Mouse (Mus musculus): ENCODE measurements at regions not wholly inside any gene's neighbourhood (a gene's known extent, or its start where the extent isn't known, plus 50 kb on each side); places are given as distances from the start of the nearest gene placed in this dataset.
"Not testable (repeated sequence)": the region's sequence is repeated elsewhere in the genome, so short reads cannot be mapped to it uniquely, and the experiment has no call there.

DNA sequence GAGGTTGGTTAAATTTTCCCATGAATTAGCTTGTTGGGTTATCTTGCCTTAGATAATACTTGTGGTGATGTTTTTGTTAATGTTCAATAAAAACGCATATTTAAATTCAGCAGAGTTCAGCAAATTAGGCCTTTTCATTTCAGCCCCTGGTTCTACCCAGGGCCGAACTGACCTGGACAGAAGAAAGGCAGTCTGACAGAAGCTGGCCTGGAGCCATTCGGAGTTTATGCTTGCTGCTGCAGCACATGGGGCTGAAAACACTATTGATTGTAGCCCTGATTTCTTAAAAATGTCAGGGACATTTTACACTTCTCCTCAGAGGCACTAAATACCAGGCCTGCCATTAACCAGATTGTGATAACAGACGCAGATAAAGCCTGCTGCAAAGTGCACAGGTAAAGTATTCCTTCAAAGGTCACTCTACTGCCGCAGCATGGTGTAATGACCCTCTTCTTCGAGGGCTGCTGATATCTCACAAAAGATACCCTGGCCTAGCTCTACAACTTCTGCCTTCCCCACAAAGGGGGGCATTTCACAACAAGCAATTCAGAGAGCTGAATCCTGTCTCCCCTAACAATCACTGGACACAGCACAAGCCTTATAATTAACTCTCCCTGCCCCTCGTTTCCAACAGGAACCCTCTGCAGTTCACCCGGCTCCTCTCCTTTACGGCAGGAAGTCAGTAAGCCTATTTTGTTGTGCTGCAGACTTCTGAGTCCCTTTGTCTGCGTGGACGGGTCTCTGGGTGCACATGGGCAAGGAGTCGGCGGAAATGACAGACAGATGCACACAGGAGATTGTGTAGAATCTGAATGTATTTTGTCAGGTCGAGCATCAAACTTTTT, 121.3 kb upstream of the Mon1b start:
- no peak overlapping the region for H3K9ac ChIP-seq (ENCODE audit: low read depth, low read length)
- no peaks in the 10 kb centered on the region for H3K4me1 ChIP-seq (ENCODE audit: control insufficient read depth, insufficient read depth, low read depth, low read length)
- H3K27ac ChIP-seq (ENCODE audit: low read depth, low read length): no peak overlapping the region
- ATAC-seq: no peak
- WGBS: 59% methylated on average over 14 of the region's 14 CpGs
- no peaks in the 10 kb centered on the region for H3K9me3 ChIP-seq (ENCODE audit: control insufficient read depth, low read length)
- H3K36me3 ChIP-seq (ENCODE audit: control insufficient read depth, insufficient read depth, low read length): no peaks in the 10 kb centered on the region
- no peak overlapping the region for H3K4me2 ChIP-seq (ENCODE audit: low read length)
- H3K4me3 ChIP-seq (ENCODE audit: low read length): no peak overlapping the region
- no peaks in the 10 kb centered on the region for H3K27me3 ChIP-seq (replicated peaks; ENCODE audit: control insufficient read depth, insufficient read depth, low read length)

DNA sequence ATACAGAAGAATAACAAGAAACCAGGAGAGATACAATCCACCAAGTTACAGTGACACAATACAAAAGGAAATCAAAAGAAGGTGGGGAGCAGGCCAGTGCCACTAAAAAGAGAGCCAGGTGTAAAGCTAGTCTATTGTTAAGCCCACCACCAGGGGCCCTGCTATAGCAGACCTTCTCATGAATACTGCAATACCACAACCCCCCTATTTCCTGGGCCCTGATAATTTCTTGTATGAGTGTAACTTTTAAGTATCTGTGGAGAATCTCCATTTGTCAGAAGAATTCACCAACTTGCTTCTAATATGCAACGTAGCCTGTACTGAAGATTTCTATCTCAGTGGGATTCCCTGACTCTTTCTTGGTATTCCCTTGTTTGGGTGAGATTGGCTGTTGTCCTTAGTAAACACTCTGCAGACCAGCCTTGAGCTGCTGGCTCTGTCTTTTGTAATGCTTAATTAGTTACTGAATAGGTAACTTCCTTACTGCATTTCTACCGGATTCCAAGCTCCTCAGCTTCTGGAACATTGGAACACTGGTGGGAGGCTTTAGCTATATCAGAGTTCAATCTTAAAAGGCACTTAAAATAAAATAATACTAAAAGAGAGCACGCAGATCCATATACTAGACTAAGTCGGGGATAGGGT, 120.5 kb upstream of the Mon1b start:
- H3K4me2 ChIP-seq (ENCODE audit: low read length); H3K4me3 ChIP-seq (ENCODE audit: low read length); ATAC-seq; H3K36me3 ChIP-seq (ENCODE audit: control insufficient read depth, insufficient read depth, low read length); H3K9me3 ChIP-seq (ENCODE audit: control insufficient read depth, low read length); H3K27me3 ChIP-seq (replicated peaks; ENCODE audit: control insufficient read depth, insufficient read depth, low read length); H3K9ac ChIP-seq (ENCODE audit: low read depth, low read length); H3K27ac ChIP-seq (ENCODE audit: low read depth, low read length); H3K4me1 ChIP-seq (ENCODE audit: control insufficient read depth, insufficient read depth, low read depth, low read length): not testable (repeated sequence)
- WGBS: 64% methylated on average over 4 of the region's 4 CpGs

DNA sequence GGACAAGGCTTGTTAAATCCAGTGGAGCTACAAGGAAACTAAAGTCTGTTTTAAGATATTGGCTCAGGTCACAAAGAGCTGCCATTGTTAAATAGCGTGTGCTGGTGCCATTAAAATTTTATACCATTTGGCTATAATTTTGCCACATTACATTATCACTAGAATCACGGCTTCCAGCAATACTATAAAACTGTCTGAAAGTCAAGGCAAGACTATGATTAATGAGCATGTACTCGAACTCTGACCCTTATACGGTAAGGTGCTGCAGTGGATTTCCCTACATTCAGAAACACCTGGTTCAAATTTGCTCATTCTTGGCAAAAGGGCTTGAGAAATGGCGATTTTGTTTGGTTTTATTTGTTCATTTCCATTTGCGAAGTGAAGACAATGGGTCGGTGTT, 119.2 kb upstream of the Mon1b start:
- no peaks in the 10 kb centered on the region for H3K27me3 ChIP-seq (replicated peaks; ENCODE audit: control insufficient read depth, insufficient read depth, low read length)
- no peak overlapping the region for H3K27ac ChIP-seq (ENCODE audit: low read depth, low read length)
- H3K36me3 ChIP-seq (ENCODE audit: control insufficient read depth, insufficient read depth, low read length): no peaks in the 10 kb centered on the region
- no peak overlapping the region for H3K9ac ChIP-seq (ENCODE audit: low read depth, low read length)
- no peak overlapping the region for H3K4me2 ChIP-seq (ENCODE audit: low read length)
- ATAC-seq: no peak
- H3K4me1 ChIP-seq (ENCODE audit: control insufficient read depth, insufficient read depth, low read depth, low read length): no peaks in the 10 kb centered on the region
- no peak overlapping the region for H3K4me3 ChIP-seq (ENCODE audit: low read length)
- 86% methylated on average over 7 of the region's 7 CpGs for WGBS
- H3K9me3 ChIP-seq (ENCODE audit: control insufficient read depth, low read length): no peaks in the 10 kb centered on the region

DNA sequence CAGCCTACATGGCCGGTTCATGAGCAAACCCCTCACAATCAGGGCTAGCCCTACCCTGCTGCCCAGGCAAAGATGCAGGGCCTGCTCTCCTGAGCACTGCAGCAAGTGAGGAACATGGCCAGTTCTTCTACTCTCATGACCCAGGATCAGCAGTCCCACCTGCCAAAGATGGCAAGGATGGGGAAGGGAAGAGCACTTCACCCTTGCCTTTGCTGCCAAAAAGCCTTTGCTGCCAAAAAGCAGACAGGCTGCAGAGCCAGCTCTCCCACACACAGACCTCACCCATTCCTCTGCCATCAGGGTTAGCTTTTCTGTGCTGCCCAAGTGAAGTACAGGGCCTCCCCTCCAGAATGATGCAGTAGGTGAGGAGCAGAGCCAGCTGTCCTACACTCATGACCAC, 117.5 kb upstream of the Mon1b start:
- H3K27ac ChIP-seq (ENCODE audit: low read depth, low read length): no peak overlapping the region
- H3K4me2 ChIP-seq (ENCODE audit: low read length): no peak overlapping the region
- no peak overlapping the region for H3K4me3 ChIP-seq (ENCODE audit: low read length)
- ATAC-seq: no peak
- H3K9me3 ChIP-seq (ENCODE audit: control insufficient read depth, low read length): no peaks in the 10 kb centered on the region
- H3K9ac ChIP-seq (ENCODE audit: low read depth, low read length): no peak overlapping the region
- no peaks in the 10 kb centered on the region for H3K4me1 ChIP-seq (ENCODE audit: control insufficient read depth, insufficient read depth, low read depth, low read length)
- 100% methylated on average over 1 of the region's 1 CpGs for WGBS
- no peaks in the 10 kb centered on the region for H3K27me3 ChIP-seq (replicated peaks; ENCODE audit: control insufficient read depth, insufficient read depth, low read length)
- H3K36me3 ChIP-seq (ENCODE audit: control insufficient read depth, insufficient read depth, low read length): no peaks in the 10 kb centered on the region

GRCm38 (mm10) chr8:113523561-113523960, 111.8 kb upstream of the Mon1b start:
- no peak for ATAC-seq
- no peak overlapping the region for H3K4me2 ChIP-seq (ENCODE audit: low read length)
- no peaks in the 10 kb centered on the region for H3K9me3 ChIP-seq (ENCODE audit: control insufficient read depth, low read length)
- H3K27ac ChIP-seq (ENCODE audit: low read depth, low read length): no peak overlapping the region
- no peaks in the 10 kb centered on the region for H3K36me3 ChIP-seq (ENCODE audit: control insufficient read depth, insufficient read depth, low read length)
- H3K27me3 ChIP-seq (replicated peaks; ENCODE audit: control insufficient read depth, insufficient read depth, low read length): no peaks in the 10 kb centered on the region
- no peak overlapping the region for H3K4me3 ChIP-seq (ENCODE audit: low read length)
- no peak overlapping the region for H3K9ac ChIP-seq (ENCODE audit: low read depth, low read length)
- no peaks in the 10 kb centered on the region for H3K4me1 ChIP-seq (ENCODE audit: control insufficient read depth, insufficient read depth, low read depth, low read length)
- 88% methylated on average over 1 of the region's 1 CpGs for WGBS

- no peak for ATAC-seq
Measured at GRCm38 (mm10) chr8:113531116-113531665, 104.2 kb upstream of the Mon1b start.

GRCm38 (mm10) chr8:113532881-113533280, 102.5 kb upstream of the Mon1b start:
- WGBS: 47% methylated on average over 4 of the region's 4 CpGs
- Histone ChIP-seq H3K4me1 (ENCODE audit: control insufficient read depth, insufficient read depth, low read depth, low read length) (peaks cover 2% of the 10 kb centered on the region; the same call in 1 of the 2 replicates), H3K4me2 (ENCODE audit: low read length) (no peak overlapping the region), H3K27ac (ENCODE audit: low read depth, low read length) (no peak overlapping the region), H3K36me3 (ENCODE audit: control insufficient read depth, insufficient read depth, low read length) (no peaks in the 10 kb centered on the region), H3K27me3 (replicated peaks; ENCODE audit: control insufficient read depth, insufficient read depth, low read length) (no peaks in the 10 kb centered on the region), H3K9me3 (ENCODE audit: control insufficient read depth, low read length) (no peaks in the 10 kb centered on the region; the same call in 1 of the 2 replicates), H3K4me3 (ENCODE audit: low read length) (no peak overlapping the region), H3K9ac (ENCODE audit: low read depth, low read length) (no peak overlapping the region)
- ATAC-seq: no peak

More at GRCm38 (mm10) chr8:113531116-113531665, 104.2 kb upstream of the Mon1b start:
- Histone ChIP-seq H3K4me3 (ENCODE audit: low read length) (no peak overlapping the region), H3K4me1 (ENCODE audit: control insufficient read depth, insufficient read depth, low read depth, low read length) (peaks cover 2% of the 10 kb centered on the region; the same call in 1 of the 2 replicates), H3K4me2 (ENCODE audit: low read length) (peak overlapping the region; percentile 22), H3K36me3 (ENCODE audit: control insufficient read depth, insufficient read depth, low read length) (no peaks in the 10 kb centered on the region), H3K27ac (ENCODE audit: low read depth, low read length) (no peak overlapping the region), H3K27me3 (replicated peaks; ENCODE audit: control insufficient read depth, insufficient read depth, low read length) (no peaks in the 10 kb centered on the region), H3K9me3 (ENCODE audit: control insufficient read depth, low read length) (no peaks in the 10 kb centered on the region; the same call in 1 of the 2 replicates), H3K9ac (ENCODE audit: low read depth, low read length) (no peak overlapping the region)
- 68% methylated on average over 10 of the region's 10 CpGs for WGBS

DNA sequence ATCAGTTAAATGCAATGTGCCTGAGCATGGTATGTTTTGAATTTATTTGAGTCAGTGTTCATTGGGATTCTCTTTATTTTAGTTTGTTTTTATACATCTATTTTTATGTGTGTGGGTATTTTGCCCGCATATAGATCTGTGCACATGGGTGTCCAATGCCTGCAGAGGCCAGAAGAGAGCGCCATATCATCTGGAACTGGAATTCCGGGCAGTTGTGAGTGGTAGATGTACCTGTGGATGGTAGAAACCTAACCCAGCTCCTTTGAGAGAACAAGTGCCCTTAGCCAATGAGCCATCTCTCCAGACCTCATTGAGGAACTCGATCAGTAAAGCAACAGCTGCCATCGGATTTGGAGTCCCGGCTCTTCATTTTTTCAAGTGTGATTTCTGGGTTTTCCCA, 94.0 kb upstream of the Mon1b start:
- H3K4me1 ChIP-seq (ENCODE audit: control insufficient read depth, insufficient read depth, low read depth, low read length): no peaks in the 10 kb centered on the region
- no peak overlapping the region for H3K4me2 ChIP-seq (ENCODE audit: low read length)
- no peak overlapping the region for H3K4me3 ChIP-seq (ENCODE audit: low read length)
- H3K9me3 ChIP-seq (ENCODE audit: control insufficient read depth, low read length): no peaks in the 10 kb centered on the region
- WGBS: 90% methylated on average over 6 of the region's 6 CpGs
- no peak for ATAC-seq
- H3K27me3 ChIP-seq (replicated peaks; ENCODE audit: control insufficient read depth, insufficient read depth, low read length): no peaks in the 10 kb centered on the region
- H3K9ac ChIP-seq (ENCODE audit: low read depth, low read length): no peak overlapping the region
- H3K36me3 ChIP-seq (ENCODE audit: control insufficient read depth, insufficient read depth, low read length): no peaks in the 10 kb centered on the region
- no peak overlapping the region for H3K27ac ChIP-seq (ENCODE audit: low read depth, low read length)

GRCm38 (mm10) chr8:113542082-113542481, 93.3 kb upstream of the Mon1b start:
- H3K27ac ChIP-seq (ENCODE audit: low read depth, low read length): no peak overlapping the region
- no peaks in the 10 kb centered on the region for H3K27me3 ChIP-seq (replicated peaks; ENCODE audit: control insufficient read depth, insufficient read depth, low read length)
- no peak for ATAC-seq
- no peak overlapping the region for H3K4me2 ChIP-seq (ENCODE audit: low read length)
- H3K36me3 ChIP-seq (ENCODE audit: control insufficient read depth, insufficient read depth, low read length): no peaks in the 10 kb centered on the region
- no peak overlapping the region for H3K9ac ChIP-seq (ENCODE audit: low read depth, low read length)
- WGBS: 84% methylated on average over 3 of the region's 3 CpGs
- H3K4me3 ChIP-seq (ENCODE audit: low read length): no peak overlapping the region
- H3K4me1 ChIP-seq (ENCODE audit: control insufficient read depth, insufficient read depth, low read depth, low read length): no peaks in the 10 kb centered on the region
- H3K9me3 ChIP-seq (ENCODE audit: control insufficient read depth, low read length): no peaks in the 10 kb centered on the region

Measured in hindbrain, embryonic 16.5 days (tissue).